Mouse (Mus musculus): ENCODE results near the gene Olfr1006.
"Not testable (repeated sequence)": the region's sequence is repeated elsewhere in the genome, so short reads cannot be mapped to it uniquely, and the experiment has no call there.

Gene Olfr1006

GRCm38 (mm10) chr2:85678667-85679066 lies at the start of gene Olfr1006:
Gene Olfr1006 (minus strand): TSS chr2:85678767.
- in situ Hi-C loops (cut with MboI, MseI) = no loop called here

GRCm38 (mm10) chr2:85725793-85726192 lies 47.2 kb upstream of the Olfr1006 start:
- in situ Hi-C loops (cut with MboI, MseI) = no loop called here

DNA sequence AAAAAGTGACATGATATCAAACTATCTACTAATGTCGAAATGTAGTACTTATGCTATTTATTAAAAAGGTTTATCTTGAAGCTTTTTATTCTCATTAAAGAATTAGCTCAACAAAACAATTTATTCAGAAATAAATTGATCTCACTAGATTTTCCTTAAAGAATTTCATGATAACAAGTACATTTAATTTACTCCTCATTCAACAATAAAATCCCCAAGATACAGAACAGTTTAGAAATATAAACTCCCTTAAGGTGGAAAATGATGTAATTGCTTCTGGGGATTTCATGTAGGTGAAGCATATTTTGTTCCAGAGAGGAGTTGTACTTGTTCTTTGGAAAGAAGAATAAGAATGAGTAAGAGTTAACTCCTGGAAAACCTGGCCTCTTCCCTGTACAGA lies 36.6 kb upstream of the Olfr1006 start, which contains the start of gene Olfr1009:
Gene Olfr1009, plus strand, starts transcription at position 301 of the 400 bp plus-strand sequence.
- in situ Hi-C loops (cut with MboI, MseI) = no loop called here

- in situ Hi-C loops (cut with MboI, MseI) = no loop called here
These were observed 32.6 kb upstream of the Olfr1006 start for GRCm38 (mm10) chr2:85711159-85711558.

DNA sequence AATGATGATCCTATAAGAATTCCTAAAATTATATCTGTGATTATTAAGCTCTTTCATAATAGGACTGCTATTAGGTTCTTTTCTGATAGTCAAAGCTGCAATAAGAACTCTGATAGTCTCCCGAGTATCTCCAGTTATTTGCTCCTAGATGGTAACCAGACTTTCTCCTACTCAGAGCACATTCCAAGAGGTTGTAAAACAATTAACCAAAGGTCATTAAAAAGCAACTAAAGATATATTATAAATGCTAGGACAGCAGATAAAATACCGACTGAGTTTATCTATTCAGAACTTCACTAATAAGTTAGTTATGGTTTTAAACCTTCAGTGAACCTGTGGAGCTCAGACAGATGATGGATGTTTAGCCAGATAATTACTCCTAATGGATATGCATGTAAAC lies 32.1 kb upstream of the Olfr1006 start:
- in situ Hi-C loops (cut with MboI, MseI) = not testable (repeated sequence)

DNA sequence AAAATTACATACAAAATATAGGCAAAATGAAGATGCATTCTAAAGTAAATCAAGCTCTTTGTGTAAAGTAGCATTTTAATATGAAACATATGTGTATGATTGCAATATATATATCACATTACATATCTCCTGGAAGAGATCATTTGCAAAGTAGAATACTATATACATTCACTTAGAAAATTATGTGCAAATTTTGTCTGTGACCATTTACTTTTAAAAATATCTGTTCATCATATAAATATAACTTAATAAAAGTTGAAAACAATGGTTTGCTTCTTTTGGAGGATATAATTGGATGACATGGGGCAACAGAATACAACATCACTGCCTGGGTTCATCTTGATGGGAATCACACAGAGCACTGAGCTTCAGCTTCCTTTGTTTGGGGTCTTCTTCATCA lies 10.6 kb upstream of the Olfr1006 start, which contains the start of gene Olfr1008:
Gene Olfr1008, plus strand, starts transcription at position 301 of the 400 bp plus-strand sequence.
- in situ Hi-C loops (cut with MboI, MseI) = no loop called here

GRCm38 (mm10) chr2:85664355-85664754 lies 14.2 kb downstream of the Olfr1006 start, which contains the start of gene Olfr154:
Gene Olfr154 (minus strand): TSS chr2:85664455.
- in situ Hi-C loops (cut with MboI, MseI) = not testable (repeated sequence)

DNA sequence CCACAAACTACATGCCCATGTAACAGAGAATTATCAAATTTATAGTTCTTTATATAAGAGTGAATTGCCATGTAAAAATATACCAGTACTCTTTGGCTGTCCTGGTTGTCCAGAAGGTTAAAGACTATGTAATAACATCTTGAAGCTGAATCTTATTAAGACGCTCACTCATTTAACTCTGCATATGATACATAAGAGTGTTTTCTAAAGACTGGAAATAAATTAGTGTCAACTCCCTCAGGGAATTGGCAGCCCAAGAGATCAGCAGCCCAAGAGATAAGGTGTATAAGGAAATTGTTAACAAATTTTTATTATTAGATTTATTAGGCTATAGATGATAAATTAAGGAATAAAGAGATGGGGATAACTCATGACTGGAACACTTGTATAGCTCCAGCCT lies 28.0 kb downstream of the Olfr1006 start, which contains the start of gene Olfr1002:
Gene Olfr1002, minus strand, starts transcription at position 101 of the 400 bp plus-strand sequence.
- in situ Hi-C loops (cut with MboI, MseI) = no loop called here

Data from T-helper 2 cell (primary cell).